17 mouse cellular contexts compared by ENCODE assay signal in genomic region chr2:32200712-32201111, GRCm38 (mm10). TPM values are rescaled to one million over a fixed set of nuclear protein-coding genes. Genes with fewer than 3 reads are reported as not detected.
A peak's percentile ranks its signal among the peaks of the same experiment; 100 is the strongest.
DNase-seq lines count a peak whose midpoint lies in the region; ATAC-seq lines count a peak whose summit lies in the region.
"Had no signal": no experiment of that assay in that cellular context is flagged by ENCODE, and none has a peak within 500 bp of the region (broad histone marks: within the 10 kb centered on the region; RNA-seq: fewer than 3 reads in every experiment).

No protein-coding gene starts in this region.

- no peak for DNase-seq in hindbrain, embryonic 14.5 days (ENCODE audit: low spot score)
- DNase-seq in neural tube, embryonic 10.5 days (ENCODE audit: extremely low spot score, low spot score) = no peak
- peak; percentile 72 to 80 for DNase-seq in cerebellum, postnatal 10 days
- DNase-seq in right cerebral cortex, postnatal 14 days = no peak
- DNase-seq: gastrocnemius, postnatal 36 days; kidney, adult 11 months; kidney, postnatal 10 days; lung, adult 18-20 months; right cerebral cortex, postnatal 4 days; thymus, adult 2 months had no signal

- H3K9ac ChIP-seq in hindbrain, embryonic 14.5 days = no peak overlapping the region
- H3K9ac ChIP-seq in hindbrain, embryonic 12.5 days = no peak overlapping the region
- no peak overlapping the region for H3K9ac ChIP-seq in neural tube, embryonic 13.5 days
- H3K9ac ChIP-seq in neural tube, embryonic 15.5 days (replicated peaks) = no peak overlapping the region
- H3K9ac ChIP-seq in intestine, embryonic 15.5 days = no peak overlapping the region
- H3K9ac ChIP-seq: embryonic facial prominence, embryonic 15.5 days; forebrain, embryonic 12.5 days had no signal

- H3K27ac ChIP-seq in hindbrain, embryonic 14.5 days = 0 out of 2 replicates have a peak overlapping the region, but pooled peaks have one; percentile 54
- H3K27ac ChIP-seq in hindbrain, embryonic 12.5 days = no peak overlapping the region
- peak overlapping the region; percentile 54 for H3K27ac ChIP-seq in neural tube, embryonic 13.5 days (replicated peaks)
- H3K27ac ChIP-seq in neural tube, embryonic 15.5 days (replicated peaks) = peak overlapping the region; percentile 29
- H3K27ac ChIP-seq in intestine, embryonic 15.5 days = no peak overlapping the region
- H3K27ac ChIP-seq: embryonic facial prominence, embryonic 15.5 days; forebrain, embryonic 12.5 days had no signal

- no peaks in the 10 kb centered on the region for H3K27me3 ChIP-seq in hindbrain, embryonic 14.5 days (ENCODE audit: control insufficient read depth, insufficient read depth, low read length)
- H3K27me3 ChIP-seq in hindbrain, embryonic 12.5 days = no peaks in the 10 kb centered on the region
- no peaks in the 10 kb centered on the region for H3K27me3 ChIP-seq in neural tube, embryonic 13.5 days
- H3K27me3 ChIP-seq in neural tube, embryonic 15.5 days (replicated peaks) = no peaks in the 10 kb centered on the region
- H3K27me3 ChIP-seq in intestine, embryonic 15.5 days (replicated peaks) = no peaks in the 10 kb centered on the region
- H3K27me3 ChIP-seq: embryonic facial prominence, embryonic 15.5 days; forebrain, embryonic 12.5 days had no signal

- H3K4me3 ChIP-seq in hindbrain, embryonic 14.5 days (replicated peaks; ENCODE audit: low read length) = no peak overlapping the region
- H3K4me3 ChIP-seq in hindbrain, embryonic 12.5 days = no peak overlapping the region
- no peak overlapping the region for H3K4me3 ChIP-seq in neural tube, embryonic 13.5 days
- no peak overlapping the region for H3K4me3 ChIP-seq in neural tube, embryonic 15.5 days (replicated peaks)
- no peak overlapping the region for H3K4me3 ChIP-seq in intestine, embryonic 15.5 days (replicated peaks)
- H3K4me3 ChIP-seq: embryonic facial prominence, embryonic 15.5 days; forebrain, embryonic 12.5 days had no signal

- no peaks in the 10 kb centered on the region for H3K9me3 ChIP-seq in hindbrain, embryonic 14.5 days (ENCODE audit: control insufficient read depth, low read length)
- H3K9me3 ChIP-seq in hindbrain, embryonic 12.5 days (replicated peaks) = no peaks in the 10 kb centered on the region
- H3K9me3 ChIP-seq in neural tube, embryonic 13.5 days = no peaks in the 10 kb centered on the region
- H3K9me3 ChIP-seq in neural tube, embryonic 15.5 days (replicated peaks) = no peaks in the 10 kb centered on the region
- H3K9me3 ChIP-seq in intestine, embryonic 15.5 days = no peaks in the 10 kb centered on the region
- H3K9me3 ChIP-seq: embryonic facial prominence, embryonic 15.5 days; forebrain, embryonic 12.5 days had no signal

- H3K36me3 ChIP-seq in hindbrain, embryonic 14.5 days (replicated peaks; ENCODE audit: control insufficient read depth, insufficient read depth) = peaks cover 100% of the 10 kb centered on the region
- peaks cover 98% of the 10 kb centered on the region for H3K36me3 ChIP-seq in hindbrain, embryonic 12.5 days
- peaks cover 100% of the 10 kb centered on the region for H3K36me3 ChIP-seq in neural tube, embryonic 13.5 days
- H3K36me3 ChIP-seq in neural tube, embryonic 15.5 days = peaks cover 100% of the 10 kb centered on the region
- H3K36me3 ChIP-seq in intestine, embryonic 15.5 days = peaks cover 74% of the 10 kb centered on the region

- no peaks in the 10 kb centered on the region for H3K4me1 ChIP-seq in hindbrain, embryonic 14.5 days (replicated peaks; ENCODE audit: control insufficient read depth, insufficient read depth, low read length)
- no peaks in the 10 kb centered on the region for H3K4me1 ChIP-seq in hindbrain, embryonic 12.5 days
- peaks cover 8% of the 10 kb centered on the region; the same call in 1 of the 2 replicates for H3K4me1 ChIP-seq in neural tube, embryonic 13.5 days (replicated peaks)
- no peaks in the 10 kb centered on the region; the same call in 1 of the 2 replicates for H3K4me1 ChIP-seq in neural tube, embryonic 15.5 days
- no peaks in the 10 kb centered on the region for H3K4me1 ChIP-seq in intestine, embryonic 15.5 days (replicated peaks)
- H3K4me1 ChIP-seq: embryonic facial prominence, embryonic 15.5 days; forebrain, embryonic 12.5 days had no signal

- ATAC-seq in hindbrain, embryonic 14.5 days (ENCODE audit: low FRiP score) = no peak
- no peak for ATAC-seq in hindbrain, embryonic 12.5 days (ENCODE audit: low FRiP score)
- ATAC-seq in neural tube, embryonic 13.5 days (ENCODE audit: low read depth) = no peak
- ATAC-seq in neural tube, embryonic 15.5 days (ENCODE audit: low FRiP score) = no peak
- ATAC-seq in intestine, embryonic 15.5 days = no peak

- WGBS in hindbrain, embryonic 14.5 days = 87% methylated on average over 11 of the region's 11 CpGs
- 84% methylated on average over 11 of the region's 11 CpGs for WGBS in hindbrain, embryonic 12.5 days
- WGBS in neural tube, embryonic 13.5 days = 90% methylated on average over 11 of the region's 11 CpGs
- WGBS in neural tube, embryonic 15.5 days = 90% methylated on average over 11 of the region's 11 CpGs
- 78% methylated on average over 11 of the region's 11 CpGs for WGBS in intestine, embryonic 15.5 days

- H3K4me2 ChIP-seq in hindbrain, embryonic 14.5 days (replicated peaks) = no peak overlapping the region
- no peak overlapping the region for H3K4me2 ChIP-seq in hindbrain, embryonic 12.5 days (replicated peaks)
- H3K4me2 ChIP-seq in neural tube, embryonic 13.5 days = no peak overlapping the region
- no peak overlapping the region for H3K4me2 ChIP-seq in neural tube, embryonic 15.5 days
- H3K4me2 ChIP-seq in intestine, embryonic 15.5 days (replicated peaks) = no peak overlapping the region
- H3K4me2 ChIP-seq: embryonic facial prominence, embryonic 15.5 days; forebrain, embryonic 12.5 days; liver, embryonic 11.5 days had no signal

RNA-seq across cellular contexts. Expression of gene Pomt1, which starts 35.7 kb away (rescaled TPM):
- polyA plus RNA-seq in hindbrain, embryonic 14.5 days (2014; fragmentation: Nextera tagmentation; extraction: Ambion mirVana) = 26.5 and 30.8 TPM in 2 replicates
- 25.5 and 25.9 TPM in 2 replicates for polyA plus RNA-seq in hindbrain, embryonic 12.5 days (2016; fragmentation: Nextera tagmentation; extraction: Ambion mirVana)
- polyA plus RNA-seq in neural tube, embryonic 13.5 days (2015; fragmentation: Nextera tagmentation; extraction: Ambion mirVana) = 25.8 and 25.9 TPM in 2 replicates
- 30.7 and 30.9 TPM in 2 replicates for polyA plus RNA-seq in neural tube, embryonic 15.5 days (2015; fragmentation: Nextera tagmentation; extraction: Ambion mirVana)
- polyA plus RNA-seq in intestine, embryonic 15.5 days (2015; fragmentation: Nextera tagmentation; extraction: Ambion mirVana) = 26.0 and 26.8 TPM in 2 replicates

RNA-seq across cellular contexts. Expression of gene Prrc2b, which starts 49.8 kb away (rescaled TPM):
- polyA plus RNA-seq in hindbrain, embryonic 14.5 days (2014; fragmentation: Nextera tagmentation; extraction: Ambion mirVana) = 105 and 119 TPM in 2 replicates
- 111 and 114 TPM in 2 replicates for polyA plus RNA-seq in hindbrain, embryonic 12.5 days (2016; fragmentation: Nextera tagmentation; extraction: Ambion mirVana)
- 61.6 and 69.8 TPM in 2 replicates for polyA plus RNA-seq in neural tube, embryonic 13.5 days (2015; fragmentation: Nextera tagmentation; extraction: Ambion mirVana)
- 56.6 and 59.9 TPM in 2 replicates for polyA plus RNA-seq in neural tube, embryonic 15.5 days (2015; fragmentation: Nextera tagmentation; extraction: Ambion mirVana)
- polyA plus RNA-seq in intestine, embryonic 15.5 days (2015; fragmentation: Nextera tagmentation; extraction: Ambion mirVana) = 32.5 and 36.1 TPM in 2 replicates

RNA-seq across cellular contexts. Expression of gene Uck1, which starts 59.2 kb away (rescaled TPM):
- 76.0 and 86.5 TPM in 2 replicates for polyA plus RNA-seq in hindbrain, embryonic 14.5 days (2014; fragmentation: Nextera tagmentation; extraction: Ambion mirVana)
- polyA plus RNA-seq in hindbrain, embryonic 12.5 days (2016; fragmentation: Nextera tagmentation; extraction: Ambion mirVana) = 61.8 and 67.3 TPM in 2 replicates
- polyA plus RNA-seq in neural tube, embryonic 13.5 days (2015; fragmentation: Nextera tagmentation; extraction: Ambion mirVana) = 68.3 and 75.5 TPM in 2 replicates
- 88.6 and 95.8 TPM in 2 replicates for polyA plus RNA-seq in neural tube, embryonic 15.5 days (2015; fragmentation: Nextera tagmentation; extraction: Ambion mirVana)
- 64.7 and 69.0 TPM in 2 replicates for polyA plus RNA-seq in intestine, embryonic 15.5 days (2015; fragmentation: Nextera tagmentation; extraction: Ambion mirVana)

Comparison
In these comparisons a context has a peak if more than half of its experiments do, and no peak if none do; other contexts are left out.
1. H3K27ac ChIP-seq: peak in hindbrain, embryonic 14.5 days (single experiment), neural tube, embryonic 13.5 days (single experiment) and neural tube, embryonic 15.5 days (single experiment); none in hindbrain, embryonic 12.5 days (single experiment) and intestine, embryonic 15.5 days (single experiment).
2. DNase-seq: peak in cerebellum, postnatal 10 days (2 of 2); none in hindbrain, embryonic 14.5 days (single experiment), neural tube, embryonic 10.5 days (single experiment) and right cerebral cortex, postnatal 14 days (single experiment).